Mouse (Mus musculus) MEL (cell line): Measurements from ENCODE around the gene Gys1.

Source experiments
- CHD1 ChIP-seq: IDR thresholded peaks from 2 replicates; pipeline ENCODE4 v1.6.1; 2012; ENCODE audit warnings: low read depth, mild to moderate bottlenecking, inconsistent platforms, low read length, improper control_type of control experiment
- GATA1 ChIP-seq: IDR thresholded peaks from 2 replicates; pipeline ENCODE4 v1.6.1; 2011; ENCODE audit warnings: low read depth, low read length, improper control_type of control experiment
- MAZ ChIP-seq: IDR thresholded peaks from 2 replicates; pipeline ENCODE4 v1.6.1; 2012; ENCODE audit warnings: low read depth, mild to moderate bottlenecking, inconsistent platforms, low read length, improper control_type of control experiment
- POLR2A ChIP-seq, 2 experiments: IDR thresholded peaks; 2 replicates each; pipeline ENCODE4 v1.6.1; 2011 to 2012; ENCODE audit warnings: low read length in 2 of 2, mild to moderate bottlenecking in 2 of 2, control low read depth in 1 of 2, improper control_type of control experiment in 1 of 2, low read depth in 1 of 2, moderate library complexity in 1 of 2; ENCODE audit not compliant: control insufficient read depth in 1 of 2, insufficient read depth in 1 of 2, poor library complexity in 1 of 2
- POLR2AphosphoS2 ChIP-seq: IDR thresholded peaks from 2 replicates; pipeline ENCODE4 v1.6.1; 2011; ENCODE audit warnings: low read length, improper control_type of control experiment

- TF ChIP-seq POLR2A (IDR thresholded peaks at IDR 0.05; ENCODE audit: control insufficient read depth in 1 of 2, insufficient read depth in 1 of 2, low read depth in 1 of 2, low read length in 2 of 2, poor library complexity in 1 of 2) (peak; percentile 70 to 77; a peak in 3 of 4 replicates), POLR2AphosphoS2 (no peak), CHD1 (no peak), MAZ (peak; percentile 25; the same call in 1 of the 2 replicates), GATA1 (no peak)
Measured at GRCm38 (mm10) chr7:45466283-45467089, 31.8 kb downstream of the Gys1 start, which contains the start of gene Bax.
